Mouse (Mus musculus): ENCODE results near the gene Pabpc1l. TPM values are rescaled to one million over a fixed set of nuclear protein-coding genes. Genes with fewer than 3 reads are reported as not detected.

Pabpc1l gene
- 2.5 and 3.2 TPM in 2 replicates for polyA plus RNA-seq (2012; ENCODE audit: insufficient read depth, insufficient read length, missing spikeins)

- no peak for TF ChIP-seq CTCF (IDR thresholded peaks at IDR 0.05; ENCODE audit: low read depth, low read length)
- TF ChIP-seq POLR2A (IDR thresholded peaks at IDR 0.05; ENCODE audit: borderline replicate concordance, low read depth, low read length) = no peak
- 0 out of 2 replicates have a peak, but pooled peaks cover 2% of the 10 kb centered on the region for H3K4me1 ChIP-seq (ENCODE audit: control insufficient read depth, insufficient read depth, low read length)
- H3K4me3 ChIP-seq (ENCODE audit: insufficient read depth, low read length) = no peak within 1 kb of the TSS
- no peak within 1 kb of the TSS for H3K27ac ChIP-seq (ENCODE audit: insufficient read depth, low read depth, low read length)
Observed at GRCm38 (mm10) chr2:164025150-164025549, at the start of gene Pabpc1l. TSS of gene Pabpc1l (plus strand) at chr2:164025450.

- TF ChIP-seq CTCF (IDR thresholded peaks at IDR 0.05; ENCODE audit: low read depth, low read length) (no peak), POLR2A (IDR thresholded peaks at IDR 0.05; ENCODE audit: borderline replicate concordance, low read depth, low read length) (no peak)
- no peaks in the 10 kb centered on the region for H3K4me1 ChIP-seq (ENCODE audit: control insufficient read depth, insufficient read depth, low read length)
- H3K27ac ChIP-seq (ENCODE audit: insufficient read depth, low read depth, low read length) = no peak overlapping the region
- no peak overlapping the region for H3K4me3 ChIP-seq (ENCODE audit: insufficient read depth, low read length)
Observed at GRCm38 (mm10) chr2:163976448-163976847, 48.8 kb upstream of the Pabpc1l start.

- Histone ChIP-seq H3K4me1 (ENCODE audit: control insufficient read depth, insufficient read depth, low read length) (no peaks in the 10 kb centered on the region), H3K27ac (ENCODE audit: insufficient read depth, low read depth, low read length) (no peak overlapping the region), H3K4me3 (ENCODE audit: insufficient read depth, low read length) (no peak overlapping the region)
- TF ChIP-seq POLR2A (IDR thresholded peaks at IDR 0.05; ENCODE audit: borderline replicate concordance, low read depth, low read length) (no peak), CTCF (IDR thresholded peaks at IDR 0.05; ENCODE audit: low read depth, low read length) (no peak)
Observed at GRCm38 (mm10) chr2:163987233-163987632, 38.0 kb upstream of the Pabpc1l start.

GRCm38 (mm10) chr2:163992871-163993270 lies 32.4 kb upstream of the Pabpc1l start:
- Histone ChIP-seq H3K27ac (ENCODE audit: insufficient read depth, low read depth, low read length) (no peak overlapping the region), H3K4me1 (ENCODE audit: control insufficient read depth, insufficient read depth, low read length) (peaks cover 11% of the 10 kb centered on the region), H3K4me3 (ENCODE audit: insufficient read depth, low read length) (no peak overlapping the region)
- TF ChIP-seq CTCF (IDR thresholded peaks at IDR 0.05; ENCODE audit: low read depth, low read length) = no peak
- TF ChIP-seq POLR2A (IDR thresholded peaks at IDR 0.05; ENCODE audit: borderline replicate concordance, low read depth, low read length) = no peak

- TF ChIP-seq POLR2A (IDR thresholded peaks at IDR 0.05; ENCODE audit: borderline replicate concordance, low read depth, low read length) (no peak; the same call in 1 of the 2 replicates), CTCF (IDR thresholded peaks at IDR 0.05; ENCODE audit: low read depth, low read length) (no peak)
- Histone ChIP-seq H3K4me1 (ENCODE audit: control insufficient read depth, insufficient read depth, low read length) (peaks cover 15% of the 10 kb centered on the region), H3K27ac (ENCODE audit: insufficient read depth, low read depth, low read length) (peak within 1 kb of the TSS; percentile 88)
Observed at GRCm38 (mm10) chr2:163994654-163994976, 30.6 kb upstream of the Pabpc1l start, which contains the start of gene Ywhab. TSS of gene Ywhab (plus strand) at chr2:163994960.

GRCm38 (mm10) chr2:163994977-163995862 lies 30.0 kb upstream of the Pabpc1l start:
- no peak for TF ChIP-seq CTCF (IDR thresholded peaks at IDR 0.05; ENCODE audit: low read depth, low read length)
- no peak for TF ChIP-seq POLR2A (IDR thresholded peaks at IDR 0.05; ENCODE audit: borderline replicate concordance, low read depth, low read length)
- Histone ChIP-seq H3K4me1 (ENCODE audit: control insufficient read depth, insufficient read depth, low read length) (peaks cover 15% of the 10 kb centered on the region), H3K27ac (ENCODE audit: insufficient read depth, low read depth, low read length) (peak overlapping the region; percentile 88), H3K4me3 (ENCODE audit: insufficient read depth, low read length) (peak overlapping the region; percentile 92)

More at GRCm38 (mm10) chr2:163994654-163994976, 30.6 kb upstream of the Pabpc1l start, which contains the start of gene Ywhab:
- peak within 1 kb of the TSS; percentile 92 for H3K4me3 ChIP-seq (ENCODE audit: insufficient read depth, low read length)

GRCm38 (mm10) chr2:163996275-163996674 lies 29.0 kb upstream of the Pabpc1l start:
- TF ChIP-seq POLR2A (IDR thresholded peaks at IDR 0.05; ENCODE audit: borderline replicate concordance, low read depth, low read length) = no peak
- TF ChIP-seq CTCF (IDR thresholded peaks at IDR 0.05; ENCODE audit: low read depth, low read length) = no peak
- Histone ChIP-seq H3K4me1 (ENCODE audit: control insufficient read depth, insufficient read depth, low read length) (peaks cover 17% of the 10 kb centered on the region), H3K4me3 (ENCODE audit: insufficient read depth, low read length) (peak overlapping the region; percentile 92), H3K27ac (ENCODE audit: insufficient read depth, low read depth, low read length) (peak overlapping the region; percentile 88; the same call in 1 of the 2 replicates)

GRCm38 (mm10) chr2:163996899-163997298 lies 28.4 kb upstream of the Pabpc1l start:
- Histone ChIP-seq H3K27ac (ENCODE audit: insufficient read depth, low read depth, low read length) (no peak overlapping the region), H3K4me1 (ENCODE audit: control insufficient read depth, insufficient read depth, low read length) (peaks cover 21% of the 10 kb centered on the region), H3K4me3 (ENCODE audit: insufficient read depth, low read length) (no peak overlapping the region; the same call in 1 of the 2 replicates)
- TF ChIP-seq CTCF (IDR thresholded peaks at IDR 0.05; ENCODE audit: low read depth, low read length) = no peak
- TF ChIP-seq POLR2A (IDR thresholded peaks at IDR 0.05; ENCODE audit: borderline replicate concordance, low read depth, low read length) = no peak

GRCm38 (mm10) chr2:163998981-163999380 lies 26.3 kb upstream of the Pabpc1l start:
- no peak for TF ChIP-seq CTCF (IDR thresholded peaks at IDR 0.05; ENCODE audit: low read depth, low read length)
- peaks cover 35% of the 10 kb centered on the region for H3K4me1 ChIP-seq (ENCODE audit: control insufficient read depth, insufficient read depth, low read length)
- H3K27ac ChIP-seq (ENCODE audit: insufficient read depth, low read depth, low read length) = no peak overlapping the region
- H3K4me3 ChIP-seq (ENCODE audit: insufficient read depth, low read length) = no peak overlapping the region

- TF ChIP-seq POLR2A (IDR thresholded peaks at IDR 0.05; ENCODE audit: borderline replicate concordance, low read depth, low read length) = no peak
- no peak for TF ChIP-seq CTCF (IDR thresholded peaks at IDR 0.05; ENCODE audit: low read depth, low read length)
- H3K4me3 ChIP-seq (ENCODE audit: insufficient read depth, low read length) = no peak overlapping the region
- H3K27ac ChIP-seq (ENCODE audit: insufficient read depth, low read depth, low read length) = no peak overlapping the region
- H3K4me1 ChIP-seq (ENCODE audit: control insufficient read depth, insufficient read depth, low read length) = peaks cover 49% of the 10 kb centered on the region
Observed at GRCm38 (mm10) chr2:164002637-164003036, 22.6 kb upstream of the Pabpc1l start.

All from bone marrow macrophage, adult 2 months (primary cell).